In genomic region chr7:68127799-68128261, GRCm38 (mm10) we compare ENCODE assay signal across 8 mouse cellular contexts.
A peak's percentile ranks its signal among the peaks of the same experiment; 100 is the strongest.
DNase-seq lines count a peak whose midpoint lies in the region; ATAC-seq and TF ChIP-seq lines count a peak whose summit lies in the region.

No protein-coding gene starts in this region.

- peak; percentile 58 for DNase-seq in MEL (ENCODE audit: low read depth, low spot score)
- DNase-seq in hindbrain, embryonic 10.5 days (ENCODE audit: low spot score), result no peak
- DNase-seq in layer of hippocampus, adult 2 months (ENCODE audit: low spot score in 2 of 2), result peak; percentile 54 to 63
- peak; percentile 70 for DNase-seq in lung, embryonic 14.5 days
- DNase-seq in retina, embryonic 14.5 days (ENCODE audit: low spot score), result peak; percentile 60

- no peak overlapping the region for H3K27ac ChIP-seq in MEL (ENCODE audit: control insufficient read depth, low read depth, low read length)
- H3K27ac ChIP-seq in bone marrow macrophage, adult 2 months (ENCODE audit: insufficient read depth, low read depth, low read length), result no peak overlapping the region
- peak overlapping the region; percentile 90; the same call in 1 of the 2 replicates for H3K27ac ChIP-seq in hindbrain, embryonic 10.5 days
- H3K27ac ChIP-seq in layer of hippocampus, adult 2 months, result peak overlapping the region; percentile 98
- peak overlapping the region; percentile 81; the same call in 1 of the 2 replicates for H3K27ac ChIP-seq in lung, embryonic 14.5 days (ENCODE audit: low read depth)

- H3K9ac ChIP-seq in MEL (ENCODE audit: control insufficient read depth, low read depth, low read length, poor library complexity, severe bottlenecking), result no peak overlapping the region
- no peak overlapping the region for H3K9ac ChIP-seq in lung, embryonic 14.5 days

- no peaks in the 10 kb centered on the region for H3K9me3 ChIP-seq in MEL (replicated peaks; ENCODE audit: insufficient read depth, low read length)
- no peaks in the 10 kb centered on the region for H3K9me3 ChIP-seq in erythroblast, embryonic 14.5 days (ENCODE audit: control insufficient read depth, low read length)
- no peaks in the 10 kb centered on the region for H3K9me3 ChIP-seq in hindbrain, embryonic 10.5 days
- H3K9me3 ChIP-seq in lung, embryonic 14.5 days (ENCODE audit: low read depth, low read length), result no peaks in the 10 kb centered on the region

- peak; percentile 71 for TF ChIP-seq RAD21 in MEL (IDR thresholded peaks at IDR 0.05; ENCODE audit: low read depth, low read length)

- peak; percentile 6 to 62 (median 61); a peak in 4 of 6 replicates for TF ChIP-seq CTCF in MEL (IDR thresholded peaks at IDR 0.05 in 2 of 3, conservative IDR thresholded peaks at IDR 0.05 in 1 of 3; ENCODE audit: control insufficient read depth in 1 of 3, insufficient read depth in 1 of 3, low read depth in 2 of 3, low read length in 3 of 3, poor library complexity in 1 of 3, severe bottlenecking in 1 of 3)
- 0 out of 2 replicates have a peak, but pooled peaks have one; percentile 20 for TF ChIP-seq CTCF in bone marrow macrophage, adult 2 months (IDR thresholded peaks at IDR 0.05; ENCODE audit: low read depth, low read length)
- peak; percentile 85 for TF ChIP-seq CTCF in layer of hippocampus, adult 2 months (conservative IDR thresholded peaks at IDR 0.05)
- peak; percentile 71 for TF ChIP-seq CTCF in lung, embryonic 14.5 days (IDR thresholded peaks at IDR 0.05; ENCODE audit: low read depth)

- ATAC-seq in lung, embryonic 14.5 days (ENCODE audit: insufficient read depth), result no peak
- no peak for ATAC-seq in monocyte, adult 5-6 weeks (replicated peaks; ENCODE audit: insufficient number of reproducible peaks, low FRiP score, low TSS enrichment, poor library complexity, severe bottlenecking)

- H3K4me1 ChIP-seq in MEL (ENCODE audit: control insufficient read depth in 1 of 2, insufficient read depth in 2 of 2, low read length in 2 of 2), result peaks cover 2 to 3% of the 10 kb centered on the region in 2 experiments; a peak in 2 of 4 replicates
- H3K4me1 ChIP-seq in bone marrow macrophage, adult 2 months (ENCODE audit: control insufficient read depth, insufficient read depth, low read length), result peaks cover 13% of the 10 kb centered on the region
- H3K4me1 ChIP-seq in erythroblast, embryonic 14.5 days (ENCODE audit: control insufficient read depth), result peaks cover 36% of the 10 kb centered on the region
- H3K4me1 ChIP-seq in hindbrain, embryonic 10.5 days (replicated peaks), result peaks cover 51% of the 10 kb centered on the region
- H3K4me1 ChIP-seq in lung, embryonic 14.5 days (ENCODE audit: insufficient read depth), result peaks cover 9% of the 10 kb centered on the region

- H3K27me3 ChIP-seq in MEL (ENCODE audit: control insufficient read depth in 1 of 2, insufficient read depth in 2 of 2, low read length in 2 of 2), result no peaks in the 10 kb centered on the region
- peaks cover 14% of the 10 kb centered on the region; the same call in 1 of the 2 replicates for H3K27me3 ChIP-seq in erythroblast, embryonic 14.5 days (ENCODE audit: control insufficient read depth)
- no peaks in the 10 kb centered on the region for H3K27me3 ChIP-seq in hindbrain, embryonic 10.5 days (ENCODE audit: insufficient read depth, poor library complexity, severe bottlenecking)
- H3K27me3 ChIP-seq in lung, embryonic 14.5 days (ENCODE audit: insufficient read depth, low read length), result no peaks in the 10 kb centered on the region

- no peaks in the 10 kb centered on the region; the same call in 1 of the 2 replicates for H3K79me2 ChIP-seq in MEL (ENCODE audit: control insufficient read depth, insufficient read depth, low read length, poor library complexity)

- no peak overlapping the region for H3K4me3 ChIP-seq in MEL (ENCODE audit: control insufficient read depth in 1 of 2, insufficient read depth in 1 of 2, low read depth in 2 of 2, low read length in 2 of 2)
- no peak overlapping the region for H3K4me3 ChIP-seq in bone marrow macrophage, adult 2 months (ENCODE audit: insufficient read depth, low read length)
- H3K4me3 ChIP-seq in erythroblast, embryonic 14.5 days (replicated peaks), result peak overlapping the region; percentile 85
- H3K4me3 ChIP-seq in hindbrain, embryonic 10.5 days, result peak overlapping the region; percentile 76
- H3K4me3 ChIP-seq in layer of hippocampus, adult 2 months, result peak overlapping the region; percentile 88; the same call in 1 of the 2 replicates
- no peak overlapping the region for H3K4me3 ChIP-seq in lung, embryonic 14.5 days (ENCODE audit: low read depth, low read length)

- no peak for TF ChIP-seq POLR2A in MEL (IDR thresholded peaks at IDR 0.05; ENCODE audit: control insufficient read depth in 1 of 2, insufficient read depth in 1 of 2, low read depth in 1 of 2, low read length in 2 of 2, poor library complexity in 1 of 2)
- no peak for TF ChIP-seq POLR2A in bone marrow macrophage, adult 2 months (IDR thresholded peaks at IDR 0.05; ENCODE audit: borderline replicate concordance, low read depth, low read length)

- H3K4me2 ChIP-seq in lung, embryonic 14.5 days, result peak overlapping the region; percentile 91

- H3K36me3 ChIP-seq in MEL (ENCODE audit: control insufficient read depth in 1 of 2, insufficient read depth in 2 of 2, low read length in 2 of 2), result peaks cover 0 to 5% of the 10 kb centered on the region in 2 experiments; a peak in 2 of 4 replicates
- no peaks in the 10 kb centered on the region for H3K36me3 ChIP-seq in erythroblast, embryonic 14.5 days (ENCODE audit: control insufficient read depth)
- H3K36me3 ChIP-seq in hindbrain, embryonic 10.5 days, result no peaks in the 10 kb centered on the region
- no peaks in the 10 kb centered on the region for H3K36me3 ChIP-seq in lung, embryonic 14.5 days (ENCODE audit: insufficient read depth)

- 44% methylated on average over 6 of the region's 6 CpGs for WGBS in hindbrain, embryonic 10.5 days
- WGBS in lung, embryonic 14.5 days, result 17% methylated on average over 6 of the region's 6 CpGs

- no peak for TF ChIP-seq EP300 in MEL (IDR thresholded peaks at IDR 0.05; ENCODE audit: low read depth in 1 of 2, low read length in 2 of 2)

TF ChIP-seq in MEL, 35 proteins besides CTCF, POLR2A, EP300 and RAD21:
- TF ChIP-seq ZC3H11A (IDR thresholded peaks at IDR 0.05; ENCODE audit: low read depth, low read length), result peak; percentile 70
- TF ChIP-seq TCF12 (IDR thresholded peaks at IDR 0.05; ENCODE audit: low read depth, low read length), result no peak
- TF ChIP-seq CHD1 (IDR thresholded peaks at IDR 0.05; ENCODE audit: low read depth, low read length), result no peak
- no peak for TF ChIP-seq TBP (IDR thresholded peaks at IDR 0.05; ENCODE audit: low read depth, low read length)
- TF ChIP-seq GATA1 (IDR thresholded peaks at IDR 0.05; ENCODE audit: low read depth, low read length), result no peak
- no peak for TF ChIP-seq RCOR1 (IDR thresholded peaks at IDR 0.05; ENCODE audit: low read depth, low read length)
- TF ChIP-seq USF2 (IDR thresholded peaks at IDR 0.05; ENCODE audit: borderline replicate concordance in 1 of 2, insufficient read depth in 1 of 2, low read depth in 1 of 2, low read length in 2 of 2), result no peak
- no peak for TF ChIP-seq KAT2A (conservative IDR thresholded peaks at IDR 0.05; ENCODE audit: low read depth, low read length)
- no peak for TF ChIP-seq ZKSCAN1 (IDR thresholded peaks at IDR 0.05; ENCODE audit: low read depth, low read length)
- peak; percentile 71 for TF ChIP-seq SMC3 (IDR thresholded peaks at IDR 0.05; ENCODE audit: low read depth, low read length)
- TF ChIP-seq MAX (IDR thresholded peaks at IDR 0.05; ENCODE audit: low read length), result no peak
- TF ChIP-seq MXI1 (IDR thresholded peaks at IDR 0.05; ENCODE audit: low read depth, low read length), result no peak
- TF ChIP-seq MEF2A (IDR thresholded peaks at IDR 0.05; ENCODE audit: extremely low read depth, insufficient replicate concordance, low read depth, low read length, poor library complexity, severe bottlenecking), result no peak

Comparison
In these comparisons a context has a peak if more than half of its experiments do, and no peak if none do; other contexts are left out.
1. H3K27ac ChIP-seq: peak in hindbrain, embryonic 10.5 days (single experiment), layer of hippocampus, adult 2 months (single experiment) and lung, embryonic 14.5 days (single experiment); none in MEL (single experiment) and bone marrow macrophage, adult 2 months (single experiment).
2. H3K4me3 ChIP-seq: peak in erythroblast, embryonic 14.5 days (single experiment), hindbrain, embryonic 10.5 days (single experiment) and layer of hippocampus, adult 2 months (single experiment); none in MEL (0 of 2), bone marrow macrophage, adult 2 months (single experiment) and lung, embryonic 14.5 days (single experiment).
3. CTCF ChIP-seq: peak in every context shown above with its lines; median percentile 85 in layer of hippocampus, adult 2 months; 71 in lung, embryonic 14.5 days; 61 in MEL; 20 in bone marrow macrophage, adult 2 months.